In genomic region chr9:45620920-45621319, GRCm38 (mm10) we compare ENCODE assay signal across 18 mouse cellular contexts.
DNase-seq lines count a peak whose midpoint lies in the region; ATAC-seq and TF ChIP-seq lines count a peak whose summit lies in the region.
"Had no signal": no experiment of that assay in that cellular context is flagged by ENCODE, and none has a peak within 500 bp of the region (broad histone marks: within the 10 kb centered on the region; RNA-seq: fewer than 3 reads in every experiment).

No protein-coding gene starts in this region.

- no peaks in the 10 kb centered on the region for H3K9me3 ChIP-seq in hindbrain, embryonic 14.5 days (ENCODE audit: control insufficient read depth, low read length)
- no peaks in the 10 kb centered on the region for H3K9me3 ChIP-seq in hindbrain, embryonic 12.5 days (replicated peaks)
- no peaks in the 10 kb centered on the region for H3K9me3 ChIP-seq in forebrain, embryonic 13.5 days (replicated peaks)
- no peaks in the 10 kb centered on the region for H3K9me3 ChIP-seq in forebrain, postnatal 0 days (ENCODE audit: low read length)
- H3K9me3 ChIP-seq in midbrain, postnatal 0 days (ENCODE audit: low read length), result no peaks in the 10 kb centered on the region
- H3K9me3 ChIP-seq: embryonic facial prominence, embryonic 10.5 days; intestine, embryonic 15.5 days; limb, embryonic 13.5 days; liver, embryonic 13.5 days had no signal

- no peak for TF ChIP-seq CTCF in forebrain, postnatal 0 days (IDR thresholded peaks at IDR 0.05; ENCODE audit: low read depth)
- TF ChIP-seq CTCF in midbrain, postnatal 0 days (IDR thresholded peaks at IDR 0.05), result no peak

- peak overlapping the region; percentile 67 for H3K27ac ChIP-seq in hindbrain, embryonic 14.5 days
- H3K27ac ChIP-seq in hindbrain, embryonic 12.5 days, result no peak overlapping the region; the same call in 1 of the 2 replicates
- peak overlapping the region; percentile 76 for H3K27ac ChIP-seq in forebrain, embryonic 13.5 days
- H3K27ac ChIP-seq in forebrain, postnatal 0 days (ENCODE audit: low read depth, low read length), result peak overlapping the region; percentile 67
- peak overlapping the region; percentile 71; the same call in 1 of the 2 replicates for H3K27ac ChIP-seq in midbrain, postnatal 0 days (ENCODE audit: low read depth, low read length)
- H3K27ac ChIP-seq: embryonic facial prominence, embryonic 10.5 days; intestine, embryonic 15.5 days; limb, embryonic 13.5 days; liver, embryonic 13.5 days had no signal

- peaks cover 22% of the 10 kb centered on the region for H3K4me1 ChIP-seq in hindbrain, embryonic 14.5 days (replicated peaks; ENCODE audit: control insufficient read depth, insufficient read depth, low read length)
- peaks cover 24% of the 10 kb centered on the region for H3K4me1 ChIP-seq in hindbrain, embryonic 12.5 days
- peaks cover 62% of the 10 kb centered on the region for H3K4me1 ChIP-seq in forebrain, embryonic 13.5 days
- H3K4me1 ChIP-seq in forebrain, postnatal 0 days (ENCODE audit: insufficient read depth), result peaks cover 29% of the 10 kb centered on the region; the same call in 1 of the 2 replicates
- peaks cover 8% of the 10 kb centered on the region; the same call in 1 of the 2 replicates for H3K4me1 ChIP-seq in midbrain, postnatal 0 days (ENCODE audit: insufficient read depth, low read length)
- H3K4me1 ChIP-seq: intestine, embryonic 15.5 days; limb, embryonic 13.5 days; liver, embryonic 13.5 days had no signal

- no peak for ATAC-seq in hindbrain, embryonic 14.5 days (ENCODE audit: low FRiP score)
- no peak for ATAC-seq in hindbrain, embryonic 12.5 days (ENCODE audit: low FRiP score)
- no peak for ATAC-seq in forebrain, embryonic 13.5 days
- ATAC-seq in forebrain, postnatal 0 days, result no peak
- no peak for ATAC-seq in midbrain, postnatal 0 days (ENCODE audit: low FRiP score)
- ATAC-seq: intestine, embryonic 15.5 days had no signal

- H3K4me2 ChIP-seq in hindbrain, embryonic 14.5 days (replicated peaks), result no peak overlapping the region
- H3K4me2 ChIP-seq in hindbrain, embryonic 12.5 days (replicated peaks), result no peak overlapping the region
- H3K4me2 ChIP-seq in forebrain, embryonic 13.5 days, result no peak overlapping the region
- H3K4me2 ChIP-seq in forebrain, postnatal 0 days (ENCODE audit: low read depth), result no peak overlapping the region
- H3K4me2 ChIP-seq in midbrain, postnatal 0 days (ENCODE audit: low read depth, low read length, poor library complexity, severe bottlenecking), result no peak overlapping the region
- H3K4me2 ChIP-seq: intestine, embryonic 15.5 days; limb, embryonic 13.5 days; liver, embryonic 13.5 days; lung, embryonic 14.5 days had no signal

- H3K9ac ChIP-seq in hindbrain, embryonic 14.5 days, result no peak overlapping the region
- H3K9ac ChIP-seq in hindbrain, embryonic 12.5 days, result no peak overlapping the region
- H3K9ac ChIP-seq in forebrain, embryonic 13.5 days, result no peak overlapping the region
- no peak overlapping the region for H3K9ac ChIP-seq in forebrain, postnatal 0 days
- no peak overlapping the region for H3K9ac ChIP-seq in midbrain, postnatal 0 days (replicated peaks; ENCODE audit: low read length, poor library complexity, severe bottlenecking)
- H3K9ac ChIP-seq: intestine, embryonic 15.5 days; limb, embryonic 13.5 days; liver, embryonic 13.5 days; lung, embryonic 14.5 days had no signal

- WGBS in hindbrain, embryonic 14.5 days, result 90% methylated on average over 4 of the region's 4 CpGs
- 92% methylated on average over 4 of the region's 4 CpGs for WGBS in hindbrain, embryonic 12.5 days
- WGBS in forebrain, embryonic 13.5 days, result 94% methylated on average over 4 of the region's 4 CpGs
- WGBS in forebrain, postnatal 0 days, result 72% methylated on average over 4 of the region's 4 CpGs
- WGBS in midbrain, postnatal 0 days, result 91% methylated on average over 4 of the region's 4 CpGs

- DNase-seq in hindbrain, embryonic 14.5 days (ENCODE audit: low spot score), result no peak
- DNase-seq in forebrain, postnatal 0 days, result no peak
- DNase-seq in midbrain, postnatal 0 days (ENCODE audit: low spot score), result no peak
- no peak for DNase-seq in lung, postnatal 36 days
- no peak for DNase-seq in MN1 (ENCODE audit: low spot score)
- DNase-seq: heart, adult 11 months; heart, postnatal 36 days; kidney, adult 9 months; kidney, postnatal 4 days; liver, embryonic 13.5 days; lung, embryonic 14.5 days; lung, postnatal 4 days; thymus, postnatal 36 days had no signal

- H3K36me3 ChIP-seq in hindbrain, embryonic 14.5 days (replicated peaks; ENCODE audit: control insufficient read depth, insufficient read depth), result no peaks in the 10 kb centered on the region
- no peaks in the 10 kb centered on the region for H3K36me3 ChIP-seq in hindbrain, embryonic 12.5 days
- H3K36me3 ChIP-seq in forebrain, embryonic 13.5 days (ENCODE audit: poor library complexity, severe bottlenecking), result no peaks in the 10 kb centered on the region
- no peaks in the 10 kb centered on the region for H3K36me3 ChIP-seq in forebrain, postnatal 0 days (ENCODE audit: insufficient read depth)
- no peaks in the 10 kb centered on the region for H3K36me3 ChIP-seq in midbrain, postnatal 0 days (ENCODE audit: insufficient read depth, low read length)
- H3K36me3 ChIP-seq: embryonic facial prominence, embryonic 10.5 days; intestine, embryonic 15.5 days; limb, embryonic 13.5 days; liver, embryonic 13.5 days had no signal

- H3K4me3 ChIP-seq in hindbrain, embryonic 14.5 days (replicated peaks; ENCODE audit: low read length), result no peak overlapping the region
- no peak overlapping the region for H3K4me3 ChIP-seq in hindbrain, embryonic 12.5 days
- H3K4me3 ChIP-seq in forebrain, embryonic 13.5 days, result no peak overlapping the region
- H3K4me3 ChIP-seq in forebrain, postnatal 0 days (ENCODE audit: low read depth, low read length), result no peak overlapping the region
- no peak overlapping the region for H3K4me3 ChIP-seq in midbrain, postnatal 0 days (ENCODE audit: low read depth, low read length)
- H3K4me3 ChIP-seq: embryonic facial prominence, embryonic 10.5 days; intestine, embryonic 15.5 days; limb, embryonic 13.5 days; liver, embryonic 13.5 days had no signal

- H3K27me3 ChIP-seq in hindbrain, embryonic 14.5 days (ENCODE audit: control insufficient read depth, insufficient read depth, low read length), result no peaks in the 10 kb centered on the region
- H3K27me3 ChIP-seq in hindbrain, embryonic 12.5 days, result no peaks in the 10 kb centered on the region
- H3K27me3 ChIP-seq in forebrain, embryonic 13.5 days, result no peaks in the 10 kb centered on the region
- no peaks in the 10 kb centered on the region for H3K27me3 ChIP-seq in forebrain, postnatal 0 days (ENCODE audit: insufficient read depth, low read length)
- no peaks in the 10 kb centered on the region for H3K27me3 ChIP-seq in midbrain, postnatal 0 days (ENCODE audit: insufficient read depth, low read length)
- H3K27me3 ChIP-seq: intestine, embryonic 15.5 days; liver, embryonic 13.5 days had no signal
